Mouse (Mus musculus): Measurements from ENCODE around the gene Isg15.

Gene Isg15

GRCm38 (mm10) chr4:156203001-156203412 lies 2.4 kb upstream of the Isg15 start, which contains the start of gene AW011738:
Gene AW011738, plus strand, starts transcription at chr4:156203304.
- in situ Hi-C loops (cut with MboI, MseI) = no loop called here

GRCm38 (mm10) chr4:156202462-156202893 lies 1.9 kb upstream of the Isg15 start:
- in situ Hi-C loops (cut with MboI, MseI) = no loop called here

- in situ Hi-C loops (cut with MboI, MseI) = no loop called here
Observed at GRCm38 (mm10) chr4:156197829-156198205, 2.8 kb downstream of the Isg15 start.

DNA sequence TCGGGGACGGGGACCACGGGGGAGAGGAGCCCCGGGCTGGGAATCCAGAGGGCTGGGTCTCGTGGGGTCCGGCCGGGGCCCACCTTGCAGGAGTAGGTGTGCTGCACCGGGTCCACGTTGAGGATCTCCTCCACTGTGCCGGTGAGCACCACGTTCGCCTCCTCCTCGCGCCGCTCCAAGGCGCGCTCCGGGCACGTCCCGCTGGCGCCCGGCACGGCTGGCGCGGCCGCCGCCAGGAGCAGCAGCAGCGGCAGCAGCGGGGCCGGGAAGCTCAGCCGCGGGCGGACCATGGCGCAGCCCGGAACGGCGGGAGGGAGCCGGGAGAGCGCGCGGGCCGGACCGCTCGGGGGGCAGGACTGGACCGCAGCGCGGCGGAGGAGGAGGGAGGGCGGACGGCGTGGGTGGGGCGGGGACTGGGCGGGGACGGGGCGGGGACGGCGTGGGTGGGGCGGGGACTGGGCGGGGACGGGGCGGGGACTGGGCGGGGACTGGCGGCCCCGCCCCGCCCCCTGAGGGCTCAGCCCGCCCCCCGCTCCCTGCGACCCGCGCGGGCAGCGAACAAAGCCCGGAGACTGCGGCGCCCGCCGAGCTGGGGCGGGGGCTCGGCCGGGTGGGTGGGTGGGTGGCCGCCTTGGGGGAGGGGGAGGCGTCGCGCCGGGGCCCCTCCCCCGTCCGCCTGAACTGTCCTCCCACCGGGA lies 3.3 kb downstream of the Isg15 start, which contains the start of gene Agrn:
TSS of gene Agrn (minus strand) at position 358 of the 698 bp plus-strand sequence.
- in situ Hi-C loops (cut with MboI, MseI) = no loop called here

DNA sequence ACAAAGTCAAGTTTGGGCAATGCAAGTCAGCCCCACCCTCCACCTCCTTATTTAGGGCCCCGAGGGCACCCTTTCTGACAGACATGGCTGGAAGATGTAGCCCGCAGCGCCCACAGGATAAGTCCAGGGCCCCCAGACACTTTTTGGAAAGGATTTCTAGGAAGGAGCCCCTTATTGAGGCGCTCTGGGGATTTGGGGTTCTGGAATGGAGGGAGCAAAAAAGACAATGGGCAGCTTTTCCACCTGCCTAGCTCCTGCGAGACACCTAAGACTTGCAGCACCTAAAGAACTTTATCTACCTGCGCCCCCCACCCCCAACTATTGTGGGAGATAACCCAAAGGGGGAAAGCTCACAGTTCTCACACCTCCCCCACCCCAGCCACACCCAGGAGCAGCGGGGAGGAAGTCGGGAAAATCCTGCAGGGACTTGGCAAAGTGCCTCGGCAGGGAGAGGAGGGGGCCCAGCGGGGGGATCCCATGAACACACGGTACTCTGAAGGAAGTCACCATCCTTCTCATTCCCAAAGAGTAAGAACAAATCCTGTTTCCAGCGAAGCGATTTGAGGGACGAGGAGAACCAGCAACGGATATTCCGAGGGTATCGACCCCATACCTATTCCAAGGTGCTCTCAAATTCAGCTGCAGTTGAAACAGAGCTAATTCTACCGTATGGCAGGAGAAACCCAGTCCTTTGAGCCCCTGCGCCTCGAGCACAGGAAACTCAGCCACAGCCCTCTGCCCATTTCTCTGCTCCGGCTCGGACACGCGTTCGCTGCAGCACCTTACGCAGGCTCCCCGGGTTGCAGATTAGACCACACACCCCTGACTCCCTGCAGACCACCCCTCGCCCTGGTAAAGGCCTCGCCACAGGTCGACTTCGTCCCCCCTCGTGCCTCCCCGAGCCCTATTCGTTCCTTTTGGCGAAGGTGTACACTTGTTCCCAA lies 4.4 kb downstream of the Isg15 start:
- in situ Hi-C loops (cut with MboI, MseI) = no loop called here

GRCm38 (mm10) chr4:156194346-156194745 lies 6.3 kb downstream of the Isg15 start:
- in situ Hi-C loops (cut with MboI, MseI) = no loop called here

DNA sequence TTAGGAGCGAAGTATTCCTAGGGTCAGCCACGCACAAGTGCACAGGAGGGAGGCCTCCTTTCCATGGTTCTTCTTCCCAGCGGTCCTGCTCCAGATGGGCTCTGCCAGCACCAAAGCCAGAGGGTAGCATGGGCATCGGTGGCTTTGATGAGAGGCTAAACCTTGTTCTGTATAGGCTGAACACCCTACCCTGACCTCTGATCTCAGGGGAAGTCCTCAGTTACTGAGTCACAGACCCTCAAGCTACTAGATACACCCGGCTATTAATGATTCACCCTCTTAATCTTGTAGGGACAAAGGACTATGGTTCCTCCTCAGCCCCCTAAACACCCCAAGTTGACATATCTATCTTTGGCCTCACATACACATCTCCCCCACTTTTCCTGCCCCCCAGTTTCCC lies 6.7 kb downstream of the Isg15 start:
- in situ Hi-C loops (cut with MboI, MseI) = no loop called here

DNA sequence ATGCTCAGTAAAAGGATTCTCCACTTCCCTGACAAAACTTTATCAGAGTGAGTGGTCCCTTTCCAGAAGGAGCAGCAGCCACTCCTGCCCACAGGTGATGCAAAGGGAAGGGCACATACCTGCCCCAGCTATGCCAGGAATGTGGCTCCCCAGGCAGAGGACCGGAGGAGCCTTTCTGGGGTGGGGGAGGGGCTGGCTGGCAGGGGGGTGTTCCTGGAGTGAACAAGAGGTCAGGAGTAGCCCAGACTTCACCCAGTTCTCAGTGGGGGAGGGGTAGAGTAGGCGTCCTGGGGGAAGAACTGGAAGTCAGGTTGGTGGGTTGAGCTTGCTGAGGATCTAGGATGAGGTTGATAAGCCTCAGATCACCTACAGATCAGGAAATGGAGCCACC lies 7.4 kb downstream of the Isg15 start:
- in situ Hi-C loops (cut with MboI, MseI) = no loop called here

DNA sequence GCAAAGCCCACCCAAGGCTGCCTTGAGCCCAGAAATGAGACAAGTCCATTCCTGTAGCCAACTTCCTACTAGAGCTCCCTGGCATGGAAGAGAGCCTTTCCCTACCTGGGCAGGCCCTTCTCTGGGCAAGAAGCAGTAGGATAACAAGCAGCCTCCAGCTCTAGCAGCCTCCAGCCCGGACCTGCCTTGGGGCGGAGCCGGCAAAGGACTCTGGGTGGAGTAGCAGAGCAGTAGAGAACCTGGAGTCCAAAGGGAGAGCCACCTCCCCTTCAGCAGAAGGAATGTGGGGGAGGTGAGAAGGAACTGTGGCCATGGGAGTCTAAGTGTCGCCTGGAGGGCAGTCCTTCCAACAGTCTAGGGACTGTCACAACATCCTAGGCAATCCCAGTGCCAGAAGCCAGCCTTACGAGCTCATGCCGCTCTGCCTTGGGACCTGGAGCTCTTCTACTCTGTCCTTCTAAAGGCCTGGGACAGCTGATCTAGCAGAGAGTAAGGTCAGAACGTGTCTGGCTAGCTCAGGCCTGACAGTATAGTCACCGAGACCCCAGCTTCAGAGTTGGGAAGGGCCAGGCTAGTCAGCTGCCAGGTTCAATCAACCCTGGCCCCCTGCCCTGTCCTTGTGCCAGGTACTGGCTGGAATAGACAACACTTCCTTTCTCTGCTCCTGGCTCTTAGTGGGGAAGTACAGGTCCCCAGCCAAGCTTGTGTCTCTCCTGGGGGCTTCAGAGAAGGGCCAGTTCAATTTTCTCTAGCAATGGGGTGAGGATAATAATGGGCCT lies 8.0 kb downstream of the Isg15 start:
- in situ Hi-C loops (cut with MboI, MseI) = no loop called here

- in situ Hi-C loops (cut with MboI, MseI) = no loop called here
Observed at GRCm38 (mm10) chr4:156188811-156189323, 11.8 kb downstream of the Isg15 start.

DNA sequence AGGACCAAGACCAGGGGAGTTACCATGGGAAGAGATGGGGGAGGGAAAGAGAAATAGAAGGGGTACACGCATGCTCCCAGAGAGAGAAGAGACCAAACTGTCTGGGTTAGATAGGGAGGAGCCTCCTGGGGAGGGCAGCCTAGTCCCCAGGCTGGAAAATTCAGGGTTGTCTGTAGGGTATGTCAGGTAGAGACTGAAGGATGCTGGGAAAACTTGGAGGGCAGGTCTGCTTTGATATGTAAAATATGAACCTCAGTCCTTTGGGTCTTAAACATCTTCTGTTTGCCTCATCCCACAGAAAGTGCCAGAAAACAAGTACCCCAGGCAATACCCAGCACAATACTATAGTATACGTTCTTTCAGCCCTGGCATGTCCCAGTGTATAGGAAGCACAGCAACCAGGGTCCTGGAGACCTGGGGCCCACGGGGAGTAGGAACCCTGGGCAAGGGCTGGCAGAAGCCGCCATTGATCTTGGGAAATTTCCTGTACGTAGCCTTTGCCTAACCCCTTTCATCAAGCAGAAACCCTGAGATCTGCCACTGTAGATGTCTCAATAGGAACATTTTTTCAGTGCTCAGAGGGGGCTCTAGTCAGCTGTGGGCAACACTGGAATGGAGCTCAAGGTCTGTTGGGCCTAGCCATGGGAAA lies 12.3 kb downstream of the Isg15 start:
- in situ Hi-C loops (cut with MboI, MseI) = no loop called here

- in situ Hi-C loops (cut with MboI, MseI) = no loop called here
Observed at GRCm38 (mm10) chr4:156185950-156186850, 14.4 kb downstream of the Isg15 start.

DNA sequence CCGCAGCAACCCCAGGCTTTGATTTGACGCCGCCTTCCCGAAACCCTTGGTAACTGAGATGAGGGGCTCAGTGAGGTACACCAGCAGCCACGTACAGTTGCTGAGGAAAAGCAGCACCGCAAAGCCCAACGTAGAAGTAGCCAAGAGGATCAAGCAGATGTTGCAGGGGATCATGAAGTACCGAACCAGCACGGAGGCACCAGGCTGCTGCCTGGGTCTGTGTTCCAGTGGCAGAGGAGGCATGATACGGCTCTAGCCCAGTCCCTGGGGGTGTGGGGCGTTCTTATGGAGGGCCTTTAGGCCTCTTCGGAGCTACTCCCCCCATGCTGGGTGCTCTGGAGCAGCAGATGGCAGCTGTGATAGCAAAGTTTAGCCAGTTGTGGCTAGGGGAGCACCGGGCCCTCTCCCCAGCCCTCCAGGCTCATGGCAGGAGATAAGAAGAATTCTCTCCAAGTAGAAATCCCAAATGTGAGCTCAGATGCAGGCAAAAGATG lies 15.1 kb downstream of the Isg15 start:
- in situ Hi-C loops (cut with MboI, MseI) = no loop called here

DNA sequence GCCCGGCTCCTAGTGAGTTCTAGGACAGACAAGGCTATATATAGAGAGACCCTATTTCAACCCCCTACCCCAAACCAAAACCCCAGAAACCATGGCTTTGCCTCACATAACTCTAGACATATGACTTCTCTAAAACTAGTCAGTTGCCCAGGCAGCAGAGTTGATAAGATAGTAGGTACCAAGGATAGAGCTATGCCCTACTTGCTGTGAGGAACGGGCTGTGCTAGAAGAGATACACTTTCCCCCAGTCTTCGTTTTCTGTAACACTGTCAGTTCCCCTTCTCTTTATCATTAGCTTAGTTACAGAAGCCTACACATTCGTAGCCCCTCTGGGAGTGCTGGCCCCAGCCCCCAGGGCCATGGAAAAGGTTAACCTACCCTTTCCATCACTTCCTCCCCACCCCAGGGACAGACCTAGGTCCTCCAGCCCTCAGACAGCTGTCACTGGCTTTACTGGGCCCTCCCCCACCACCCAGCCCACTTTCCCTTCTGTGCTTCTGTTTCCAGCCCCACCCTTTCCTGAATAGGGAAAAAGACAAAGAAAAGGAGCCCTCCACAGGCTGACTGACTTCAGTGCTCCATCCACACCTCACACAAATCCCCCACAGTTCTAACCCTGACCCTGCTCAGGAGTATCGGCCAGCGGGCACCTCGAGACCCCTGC lies 16.2 kb downstream of the Isg15 start:
- in situ Hi-C loops (cut with MboI, MseI) = no loop called here

DNA sequence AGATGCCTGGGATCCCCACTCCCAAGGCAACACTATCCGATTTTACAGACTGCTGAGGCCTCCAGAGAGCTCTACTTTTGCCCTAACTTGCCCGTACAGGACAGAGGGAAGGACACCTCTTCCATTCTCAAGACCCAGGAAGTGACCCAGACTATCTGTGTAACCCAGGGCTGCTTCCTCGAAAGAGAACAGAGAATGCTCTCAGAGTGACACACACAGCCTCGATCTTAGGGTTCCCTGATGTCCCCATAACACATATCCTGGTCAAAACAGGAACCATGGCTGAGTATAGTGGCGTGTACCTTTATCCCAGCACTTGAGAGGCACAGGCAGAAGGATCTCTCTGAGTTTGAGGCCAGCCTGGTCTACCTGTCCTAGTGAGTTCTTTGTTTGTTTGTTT lies 16.9 kb downstream of the Isg15 start:
- in situ Hi-C loops (cut with MboI, MseI) = no loop called here

DNA sequence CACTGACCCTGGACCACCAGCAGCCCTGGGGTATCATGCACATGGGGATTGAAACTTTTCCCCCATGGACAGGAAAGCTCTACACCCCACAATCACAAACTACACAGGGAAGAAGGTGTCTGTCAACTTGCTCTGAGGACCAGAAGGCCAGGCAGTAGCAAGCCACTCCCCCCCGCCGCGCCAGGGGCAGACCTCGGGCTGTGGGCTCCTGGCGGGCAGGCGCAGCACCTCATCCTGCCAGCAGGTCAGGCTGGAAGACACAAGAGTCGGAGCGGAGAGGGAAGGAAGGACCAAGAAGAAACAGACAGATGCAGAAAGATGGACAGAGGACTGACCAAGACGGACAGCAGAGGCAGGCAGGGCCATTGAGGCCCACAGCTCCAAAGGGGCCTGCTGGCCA lies 23.0 kb downstream of the Isg15 start:
- in situ Hi-C loops (cut with MboI, MseI) = no loop called here

DNA sequence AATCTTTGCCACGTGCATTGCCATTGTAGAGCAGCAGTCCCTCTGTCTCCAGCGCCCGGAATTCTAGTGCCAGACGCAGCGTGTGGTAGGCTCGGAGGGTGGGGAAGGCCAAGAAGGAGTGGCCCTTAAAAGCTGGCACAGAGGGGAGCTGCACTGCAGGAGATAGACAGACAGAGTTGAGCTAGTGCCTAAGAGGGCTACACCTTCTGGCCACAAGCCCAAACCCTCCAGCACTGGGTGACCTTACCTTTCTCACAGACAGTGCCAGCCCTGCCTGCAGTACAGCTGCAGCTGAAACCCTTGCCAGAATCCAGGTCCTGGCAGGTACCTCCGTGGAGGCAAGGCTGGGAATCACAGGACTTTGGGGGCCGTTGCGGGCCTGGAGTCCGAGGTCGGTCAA lies 28.8 kb downstream of the Isg15 start:
- in situ Hi-C loops (cut with MboI, MseI) = loop anchor here (5.0 kb wide), 1 partner anchor 730 kb away; no protein-coding TSS in a partner anchor

DNA sequence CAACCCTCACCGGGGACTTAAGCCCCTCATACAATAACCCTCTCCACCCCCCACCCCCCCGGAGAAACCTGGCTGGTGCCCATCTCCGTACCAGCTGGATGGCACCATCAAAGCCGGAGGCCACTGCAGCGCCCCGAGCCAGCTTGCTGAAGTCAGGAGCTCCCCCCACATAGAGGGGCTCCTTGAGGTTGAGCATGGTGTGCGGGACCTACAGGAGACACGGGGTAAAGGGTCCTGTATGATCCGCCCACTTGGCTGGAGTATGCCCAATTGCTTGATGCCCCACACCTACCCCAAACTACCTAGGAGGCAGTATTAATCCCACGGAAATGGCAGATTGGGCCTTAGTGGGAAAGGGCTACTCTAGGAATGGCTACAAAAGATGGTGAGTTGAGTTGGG lies 31.5 kb downstream of the Isg15 start:
- in situ Hi-C loops (cut with MboI, MseI) = no loop called here

- in situ Hi-C loops (cut with MboI, MseI) = no loop called here
Observed at GRCm38 (mm10) chr4:156168611-156169010, 32.0 kb downstream of the Isg15 start.

All from T-helper 1 cell (primary cell).